Mouse (Mus musculus) gonadal fat pad, adult 2 months (tissue): Measurements from ENCODE around the gene Naa16. TPM values are rescaled to one million over a fixed set of nuclear protein-coding genes. Genes with fewer than 3 reads are reported as not detected.

ENCODE experiments used
- DNase-seq: peaks from one replicate; pipeline ENCODE4 v3.0.0-alpha.2; 2012; ENCODE audit warnings: low read depth
- polyA plus RNA-seq: library from polyadenylated mRNA; depleted of rRNA; stranded (reverse); fragments of >200 nt; gene quantifications from 2 replicates; pipeline ENCODE4 v1.2.3, GENCODE M21; 2012

Gene Naa16
- polyA plus RNA-seq, 1 experiment: 1.7 TPM

DNA sequence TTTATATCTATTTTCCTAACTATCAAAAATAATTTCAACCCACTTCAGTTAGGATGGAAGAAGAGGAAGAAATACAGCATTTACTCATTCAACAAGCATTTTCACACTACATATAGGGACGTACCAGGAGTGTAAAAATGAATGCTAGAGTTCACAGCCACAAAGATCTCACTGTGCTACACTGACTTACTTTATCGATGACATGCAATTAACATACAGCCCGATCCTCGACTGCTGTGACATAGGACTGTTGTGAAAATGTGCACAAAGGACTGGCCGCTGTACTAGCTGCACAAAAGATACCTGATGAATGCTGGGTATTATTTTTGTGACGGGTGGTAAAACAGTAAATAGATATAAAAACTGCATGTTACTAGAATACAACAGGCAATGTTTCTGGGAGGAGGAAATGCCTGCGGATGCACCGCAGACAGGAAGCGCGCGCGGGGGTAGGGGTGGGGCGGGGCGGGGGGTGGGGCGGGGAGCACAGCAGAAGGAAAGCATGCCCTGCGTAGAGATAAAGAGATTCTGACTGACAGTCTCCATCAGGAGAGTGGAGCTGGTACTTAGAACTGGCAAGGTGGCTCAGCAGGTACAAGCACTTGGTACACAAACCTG is 59.5 kb downstream of the Naa16 start:
- no peak for DNase-seq

GRCm38 (mm10) chr14:79327033-79327432 is 63.5 kb downstream of the Naa16 start:
- no peak for DNase-seq

DNA sequence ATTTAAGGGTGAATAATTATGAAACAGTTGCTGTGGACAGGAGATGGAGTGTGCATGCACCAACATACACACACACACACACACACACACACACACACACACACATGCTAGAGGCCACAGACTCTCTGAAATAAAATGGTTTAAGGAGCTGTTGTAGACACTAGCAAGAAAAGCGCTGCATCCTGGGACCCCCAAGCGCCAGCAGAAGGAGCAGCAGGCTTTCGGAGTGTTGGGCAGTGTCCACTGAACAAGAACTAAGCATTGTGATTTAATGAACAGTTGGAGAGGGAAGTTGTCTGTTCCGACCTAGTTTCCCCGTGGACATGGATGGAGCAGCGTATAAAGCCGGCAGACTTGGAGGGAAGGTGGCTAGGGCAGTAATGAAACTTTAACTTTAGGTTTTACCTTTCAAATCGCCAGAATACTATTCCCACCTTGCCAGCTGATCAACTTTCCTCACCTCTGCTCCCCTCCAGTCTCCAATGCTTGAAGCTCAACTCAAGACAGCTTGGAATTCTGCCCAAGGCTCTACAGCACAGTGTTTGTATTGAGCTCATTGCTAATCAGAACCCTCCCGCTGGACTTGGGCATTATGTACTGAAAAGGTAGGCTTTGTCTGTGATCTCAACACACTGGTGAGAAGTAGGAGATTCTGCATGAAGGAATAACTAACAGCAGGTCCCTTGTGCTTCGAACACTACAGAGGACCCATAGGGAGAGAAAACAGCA is 66.3 kb downstream of the Naa16 start:
- no peak for DNase-seq

GRCm38 (mm10) chr14:79321881-79322280 is 68.7 kb downstream of the Naa16 start:
- DNase-seq: no peak

GRCm38 (mm10) chr14:79321152-79321551 is 69.4 kb downstream of the Naa16 start:
- DNase-seq: no peak

DNA sequence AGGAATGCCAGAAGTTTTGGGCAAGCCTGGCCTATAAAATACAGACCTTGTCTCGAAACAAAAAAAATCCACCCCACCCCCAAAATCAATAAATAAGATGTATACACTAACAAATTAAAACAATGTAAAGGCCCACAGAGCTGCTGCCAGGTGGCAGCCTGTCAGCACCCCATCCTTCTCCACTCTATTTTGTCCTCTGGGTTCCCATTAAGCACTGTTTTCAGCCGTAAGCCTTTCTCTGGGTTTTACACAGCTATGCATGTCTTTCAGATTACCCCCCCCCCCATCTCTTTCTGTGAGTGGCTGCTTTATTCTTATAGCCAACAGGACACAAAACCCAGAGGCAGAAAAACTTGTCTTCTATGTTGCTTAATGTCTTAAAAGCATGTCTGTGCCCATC is 73.0 kb downstream of the Naa16 start:
- no peak for DNase-seq

GRCm38 (mm10) chr14:79315877-79316276 is 74.7 kb downstream of the Naa16 start:
- no peak for DNase-seq

DNA sequence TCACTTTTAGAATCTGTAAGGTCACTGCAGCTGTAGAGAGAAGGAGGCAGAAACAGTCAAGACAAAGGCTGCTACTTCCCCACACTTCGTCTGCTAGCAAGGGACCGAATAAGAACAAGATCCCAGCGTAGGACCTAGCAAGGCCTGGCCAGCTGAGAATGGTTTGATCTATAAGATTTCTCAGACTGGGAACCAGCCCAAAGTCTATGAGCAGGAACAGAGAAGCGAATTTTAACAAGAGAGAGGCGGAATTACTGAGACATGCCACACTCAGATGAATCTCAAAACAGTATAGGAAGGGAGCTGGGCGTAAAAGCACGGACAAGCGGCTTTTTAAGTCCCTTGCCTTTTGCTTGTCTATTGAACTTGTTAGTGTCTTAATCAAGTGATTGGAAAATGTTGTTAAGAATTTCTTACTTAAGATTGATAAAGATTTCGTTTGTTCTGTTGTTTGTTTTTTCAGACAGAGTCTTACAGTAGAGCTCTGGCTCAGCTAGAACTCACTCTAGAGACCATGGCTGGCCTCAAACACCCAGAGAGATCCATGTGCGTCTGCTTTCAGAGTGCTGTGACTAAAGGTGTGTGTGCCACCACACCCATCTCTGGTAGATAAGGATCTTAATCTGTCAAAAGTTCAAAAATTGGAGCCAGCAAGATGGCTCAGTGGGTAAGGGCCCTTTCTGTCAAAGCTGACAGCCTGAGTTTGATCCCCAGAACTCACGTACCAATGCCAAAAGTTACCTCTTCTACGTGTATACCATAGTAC is 76.2 kb downstream of the Naa16 start:
- no peak for DNase-seq

- no peak for DNase-seq
Observed at GRCm38 (mm10) chr14:79313439-79314175, 77.0 kb downstream of the Naa16 start.

GRCm38 (mm10) chr14:79312719-79313118 is 77.9 kb downstream of the Naa16 start:
- DNase-seq: no peak

DNA sequence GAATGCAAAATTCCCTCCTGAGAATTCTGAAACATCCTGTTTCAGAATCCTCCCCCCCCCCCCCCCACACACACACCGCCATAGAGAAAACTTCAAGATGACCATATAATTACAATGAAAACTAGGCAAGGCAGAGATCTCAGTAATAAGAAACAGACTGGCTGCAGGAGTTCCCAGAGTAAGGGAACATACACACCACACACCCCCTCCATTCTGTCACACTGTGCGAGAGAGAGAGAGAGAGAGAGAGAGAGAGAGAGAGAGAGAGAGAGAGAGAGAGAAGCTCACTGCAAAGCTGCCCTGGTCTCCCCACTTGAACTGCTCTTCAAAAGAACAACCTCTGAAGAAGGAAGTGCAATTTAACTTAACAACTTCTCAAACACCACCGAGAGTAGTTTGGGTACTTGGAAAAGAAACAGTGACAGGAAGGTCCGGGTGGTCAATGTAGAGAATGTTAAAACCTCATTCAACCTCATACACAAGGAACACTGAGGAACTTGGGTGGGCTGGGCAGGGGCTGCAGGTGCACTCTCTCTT is 78.6 kb downstream of the Naa16 start:
- no peak for DNase-seq

DNA sequence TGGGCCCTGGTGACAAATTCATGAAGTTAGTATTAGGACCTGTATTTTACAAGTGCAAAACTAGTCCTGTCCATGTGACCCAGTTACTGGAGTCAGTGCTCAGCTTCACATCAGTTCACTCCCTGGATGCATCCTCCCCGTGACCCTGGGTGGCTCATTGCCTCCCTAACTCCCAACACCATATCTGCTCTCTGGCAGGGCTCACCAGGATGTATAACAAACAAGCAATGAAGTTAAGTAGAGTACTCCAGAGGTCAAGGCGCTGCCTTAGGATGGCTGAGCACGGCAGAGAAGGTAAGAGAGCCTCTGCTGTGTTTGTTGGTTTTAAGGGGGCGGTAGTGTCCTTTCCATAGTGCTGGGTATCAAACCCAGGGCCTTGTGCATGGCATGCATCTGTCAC is 81.5 kb downstream of the Naa16 start:
- DNase-seq: no peak

DNA sequence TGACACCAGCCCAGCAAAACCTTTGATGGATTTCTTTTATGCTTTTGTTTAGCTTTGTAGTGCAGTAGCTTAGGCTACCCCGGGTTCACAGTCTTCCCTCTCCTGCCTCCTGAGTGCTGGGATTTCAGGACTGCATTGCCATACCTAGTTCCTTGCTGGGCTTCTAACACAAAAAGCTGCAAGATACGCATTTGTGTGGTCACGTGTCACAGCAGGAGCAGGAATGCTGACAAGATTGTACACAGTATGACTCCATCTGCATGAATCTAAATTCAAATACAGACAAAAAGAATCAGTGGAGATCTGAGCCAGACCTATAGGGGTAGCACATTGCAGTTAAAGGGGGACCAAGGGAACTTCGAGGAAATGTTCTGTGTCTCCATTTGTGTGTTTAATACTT is 82.2 kb downstream of the Naa16 start:
- DNase-seq: no peak

DNA sequence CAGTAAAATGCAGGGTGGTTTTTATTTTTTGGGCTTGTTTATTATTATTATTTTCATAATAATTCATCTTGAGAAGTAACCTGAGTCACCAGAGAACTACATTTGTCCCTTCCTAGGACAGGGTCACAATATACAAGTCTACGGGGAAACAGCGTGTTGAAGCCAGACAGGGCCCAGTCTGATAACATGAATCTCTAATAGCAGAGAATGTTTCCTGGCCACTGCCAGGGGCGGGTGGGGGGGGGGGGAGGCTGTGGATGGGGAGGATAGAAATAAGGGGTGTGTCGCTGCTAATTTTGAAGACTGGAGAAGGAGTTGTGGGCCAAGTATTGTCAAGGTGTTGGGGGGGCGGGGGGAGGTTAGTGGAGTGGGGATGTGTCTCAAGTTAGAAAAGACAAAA is 82.7 kb downstream of the Naa16 start:
- DNase-seq: no peak

DNA sequence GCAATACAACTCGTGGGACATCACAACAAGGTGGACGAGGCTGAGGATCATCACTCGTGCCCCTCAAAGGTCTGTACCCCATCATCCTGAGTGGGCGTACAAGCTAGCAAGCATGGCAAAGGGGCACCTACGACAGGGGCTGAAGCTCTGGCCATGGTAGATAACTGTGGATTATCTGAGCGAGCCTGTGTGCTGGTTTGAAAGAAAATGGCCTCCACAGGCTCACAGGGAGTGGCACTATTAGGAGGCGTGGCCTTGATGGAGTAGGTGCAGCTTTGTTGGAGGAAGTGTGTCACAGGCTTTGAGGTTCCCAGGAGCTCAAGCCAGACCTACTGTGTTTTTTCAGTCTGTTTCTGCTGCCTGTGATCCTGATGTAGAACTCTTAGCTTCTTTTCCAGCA is 83.4 kb downstream of the Naa16 start:
- no peak for DNase-seq

GRCm38 (mm10) chr14:79304873-79305464 is 85.6 kb downstream of the Naa16 start:
- DNase-seq: no peak

GRCm38 (mm10) chr14:79303150-79303549 is 87.4 kb downstream of the Naa16 start:
- no peak for DNase-seq

DNA sequence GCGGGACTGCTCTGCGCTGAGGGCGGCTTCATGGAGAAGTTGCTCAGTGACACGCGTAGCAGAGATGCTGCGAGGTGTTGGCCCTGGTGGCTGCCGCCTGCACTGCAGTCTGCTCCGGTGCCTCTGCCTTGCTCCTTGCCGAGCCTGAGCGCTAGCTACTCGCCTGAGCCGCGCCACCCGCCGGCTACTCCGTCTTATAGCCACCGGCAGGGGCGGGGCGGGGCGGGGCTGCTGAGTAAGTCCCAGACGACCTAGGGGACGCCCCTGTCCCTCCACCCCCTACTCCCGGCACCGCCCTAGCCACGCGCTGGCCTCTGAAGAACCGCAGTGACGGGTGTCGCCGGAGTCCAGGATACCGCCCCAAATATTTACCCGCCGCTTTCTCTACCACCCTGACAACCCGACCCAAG is 89.1 kb downstream of the Naa16 start, which contains the start of gene Rgcc:
Rgcc (minus strand) TSS at position 180 of the 410 bp plus-strand sequence.
- no peak for DNase-seq

DNA sequence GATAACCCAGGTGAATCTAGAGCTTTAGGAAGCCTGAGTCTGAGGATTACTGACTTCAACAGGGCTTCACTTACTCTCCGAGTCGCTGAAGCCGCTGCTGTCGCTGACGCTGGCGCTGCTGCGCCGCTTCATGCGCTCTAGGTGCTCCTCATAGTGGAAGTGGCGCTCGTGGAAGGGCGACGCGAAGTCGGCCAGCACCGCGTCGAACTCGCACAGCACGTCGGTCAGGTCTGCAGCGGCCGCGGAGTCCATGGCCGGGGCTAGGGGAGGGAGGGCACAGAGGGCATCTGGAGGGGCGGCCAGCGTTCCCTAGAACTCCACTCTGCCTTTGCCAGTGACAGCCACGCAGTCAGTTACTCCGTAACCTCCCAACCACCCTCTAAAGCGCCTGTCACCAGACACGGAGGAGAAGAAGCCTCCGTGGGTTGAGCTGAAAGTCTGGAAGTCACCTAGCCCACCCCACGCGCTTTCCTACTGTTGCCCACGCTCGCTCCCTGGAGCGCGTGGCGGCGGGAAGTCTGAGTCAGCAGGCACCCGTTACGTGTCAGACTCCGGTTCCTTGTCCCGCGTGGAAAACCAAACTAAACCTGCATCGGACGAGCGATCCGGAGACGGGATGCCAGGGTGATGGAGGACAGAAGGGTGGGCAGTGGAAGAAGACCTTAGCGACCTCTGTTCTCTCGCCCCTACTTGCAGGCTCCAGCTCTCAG is 89.8 kb downstream of the Naa16 start:
- DNase-seq: no peak

DNA sequence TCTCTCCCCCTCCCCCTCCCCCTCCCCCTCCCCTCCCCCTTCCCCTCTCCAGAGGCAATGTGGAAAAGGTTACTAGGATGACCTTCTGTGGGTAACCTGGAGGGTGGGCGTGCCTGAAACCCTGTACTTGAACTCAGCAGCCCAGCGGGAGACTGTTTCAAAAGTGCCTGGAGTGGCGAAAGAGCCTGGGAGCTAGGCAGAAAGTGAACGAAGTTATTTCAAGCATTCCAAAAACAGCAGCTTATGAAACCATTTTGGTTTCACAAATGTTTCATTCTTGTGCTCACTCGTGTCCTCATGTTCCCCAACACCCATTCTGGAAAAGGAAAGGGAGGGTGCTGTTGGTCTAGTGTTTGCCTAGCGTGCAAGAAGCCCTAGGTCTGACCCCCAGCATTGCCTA is 90.8 kb downstream of the Naa16 start:
- DNase-seq: no peak

- DNase-seq: no peak
Observed at GRCm38 (mm10) chr14:79299230-79299629, 91.3 kb downstream of the Naa16 start.
